Mouse (Mus musculus) central nervous system, embryonic 14 days (tissue): Measurements from ENCODE around the gene Gm48552. TPM values are rescaled to one million over a fixed set of nuclear protein-coding genes. Genes with fewer than 3 reads are reported as not detected.

ENCODE experiments used
- polyA plus RNA-seq: library from polyadenylated mRNA; depleted of rRNA; stranded (reverse); fragments of >200 nt; gene quantifications from 2 replicates; pipeline ENCODE4 v1.2.3, GENCODE M21; 2012; rRNA removed

Gene Gm48552
- 8.2 and 10.2 TPM in 2 replicates for polyA plus RNA-seq

GRCm38 (mm10) chr10:81388505-81389055 is at the start of gene Gm48552:
TSS of gene Gm48552 (plus strand) at chr10:81389005.

DNA sequence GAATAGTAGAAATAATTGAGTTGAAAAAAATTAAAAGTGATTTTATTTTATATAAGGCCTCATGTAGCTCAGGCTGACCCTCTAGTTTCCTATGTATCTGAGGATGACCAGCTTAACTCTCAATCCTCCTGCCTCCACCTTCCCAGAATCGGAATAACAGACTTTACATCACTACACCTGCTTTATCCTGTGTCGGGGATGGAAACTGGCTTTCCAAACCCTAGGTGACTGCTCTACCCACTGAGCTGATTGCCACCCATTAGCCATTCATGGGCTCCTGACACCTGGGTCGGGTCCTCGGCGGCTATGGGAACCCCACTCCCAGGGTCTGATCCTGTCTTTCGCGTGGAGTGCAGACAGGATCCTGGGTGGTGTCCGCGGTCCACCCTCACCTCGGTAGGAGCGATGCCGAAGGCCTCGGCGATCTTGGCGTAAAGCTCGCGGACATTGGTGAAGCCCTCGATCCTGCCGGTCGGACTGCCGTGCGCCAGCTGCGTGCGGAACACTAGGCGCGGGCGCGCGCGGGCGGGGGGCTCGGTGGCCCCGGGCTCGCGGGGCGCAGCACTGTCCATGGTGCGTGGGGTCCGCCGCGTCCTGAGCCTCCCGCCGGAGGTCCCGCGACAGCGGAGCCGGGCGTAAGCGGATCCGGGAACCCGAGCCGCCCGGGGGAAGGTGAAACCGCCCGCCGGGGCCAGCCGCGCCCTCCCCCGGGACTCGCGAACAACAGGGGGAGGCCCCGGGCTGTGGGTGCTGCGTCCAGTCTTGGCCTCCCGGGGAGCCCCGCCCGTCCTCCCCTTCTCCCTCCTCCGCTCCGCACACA is 45.9 kb upstream of the Gm48552 start, which contains the start of gene Gipc3:
TSS of gene Gipc3 (minus strand) at position 581 of the 820 bp plus-strand sequence.

GRCm38 (mm10) chr10:81350351-81351063 is 38.3 kb upstream of the Gm48552 start, which contains the start of gene Hmg20b:
TSS of gene Hmg20b (minus strand) at chr10:81350480.

GRCm38 (mm10) chr10:81356991-81357844 is 31.6 kb upstream of the Gm48552 start, which contains the start of gene Mfsd12:
TSS of gene Mfsd12 (plus strand) at chr10:81357491.

GRCm38 (mm10) chr10:81365672-81366476 is 22.9 kb upstream of the Gm48552 start, which contains the start of gene 4930404N11Rik:
TSS of gene 4930404N11Rik (minus strand) at chr10:81365816.

GRCm38 (mm10) chr10:81377793-81378552 is 10.8 kb upstream of the Gm48552 start, which contains the start of gene Fzr1:
TSS of gene Fzr1 (minus strand) at chr10:81378516.

DNA sequence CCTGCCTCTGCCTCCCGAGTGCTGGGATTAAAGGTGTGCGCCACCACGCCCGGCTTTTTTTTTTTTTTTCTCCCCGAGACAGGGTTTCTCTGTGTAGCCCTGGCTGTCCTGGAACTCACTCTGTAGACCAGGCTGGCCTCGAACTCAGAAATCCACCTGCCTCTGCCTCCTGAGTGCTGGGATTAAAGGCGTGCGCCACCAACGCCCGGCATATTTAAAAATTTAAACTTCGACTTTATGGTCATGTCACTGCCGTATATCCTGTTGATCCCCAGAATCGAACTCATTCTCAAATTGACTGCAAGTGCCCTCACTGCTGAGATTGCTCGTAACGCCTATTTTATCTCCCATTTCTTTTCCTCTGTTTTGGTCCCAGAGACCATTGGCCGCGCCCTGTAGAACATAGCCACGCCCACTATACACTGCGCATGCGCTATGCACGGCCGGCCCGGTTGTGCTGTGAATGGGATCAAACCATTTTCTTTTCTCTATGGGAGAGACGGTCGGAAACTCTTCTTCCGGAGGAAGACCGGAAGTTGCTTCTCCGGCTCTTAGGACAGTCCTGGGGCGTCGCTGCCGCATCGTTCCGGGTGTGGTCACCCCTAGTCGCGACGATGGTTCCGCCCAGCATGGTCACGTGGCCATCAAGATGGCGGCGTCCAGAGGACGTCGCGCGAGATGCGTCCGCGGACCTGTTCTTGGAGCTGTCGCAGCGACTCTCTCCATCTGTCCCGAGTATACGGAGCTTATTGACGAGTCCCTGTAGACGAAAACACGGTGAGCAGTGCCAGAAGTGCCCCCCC is 4.8 kb upstream of the Gm48552 start, which contains the start of the genes Dohh and Gm48551:
TSS of gene Dohh (plus strand) at position 627 of the 803 bp plus-strand sequence.
TSS of gene Gm48551 (plus strand) at position 665 of the 803 bp plus-strand sequence.

DNA sequence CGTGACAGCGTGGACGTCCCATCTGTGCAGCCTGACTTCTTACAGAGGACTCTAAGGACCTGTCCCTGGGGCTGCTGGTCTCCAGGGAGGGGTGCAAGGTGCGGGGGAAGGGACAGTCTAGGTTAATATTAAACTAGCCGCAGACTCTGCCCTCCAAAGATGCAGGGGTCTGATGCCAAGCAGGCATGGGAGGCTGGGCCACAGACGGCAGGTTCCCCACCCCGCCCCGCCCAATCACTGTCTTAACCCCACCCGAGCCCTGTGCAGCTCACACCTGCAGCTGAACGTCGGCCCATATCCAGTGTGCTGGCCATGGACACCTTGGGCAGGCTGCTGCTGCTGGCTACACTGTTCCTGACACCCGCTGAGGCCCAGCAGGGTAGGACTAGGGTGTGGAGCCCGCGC is 4.0 kb downstream of the Gm48552 start, which contains the start of gene Smim24:
TSS of gene Smim24 (plus strand) at position 271 of the 405 bp plus-strand sequence.

Other genes with a start within 250 kb of the Gm48552 start
- gene Pias4, start 221.1 kb upstream of the Gm48552 start, polyA plus RNA-seq = 41.9 and 42.9 TPM in 2 replicates
- gene Eef2, start 212.4 kb upstream of the Gm48552 start, polyA plus RNA-seq = 1,386 and 1,461 TPM in 2 replicates
- 78.9 and 87.7 TPM in 2 replicates for gene Dapk3, start 206.0 kb upstream of the Gm48552 start, polyA plus RNA-seq
- gene 4930442H23Rik, start 205.2 kb upstream of the Gm48552 start, polyA plus RNA-seq = not detected in 2 replicates
- 0.14 and 0.18 TPM in 2 replicates for gene Nmrk2, start 187.0 kb upstream of the Gm48552 start, polyA plus RNA-seq
- 103 and 115 TPM in 2 replicates for gene Atcay, start 158.2 kb upstream of the Gm48552 start, polyA plus RNA-seq
- 56.2 and 61.9 TPM in 2 replicates for gene Zfr2, start 155.8 kb upstream of the Gm48552 start, polyA plus RNA-seq
- gene Matk, start 136.1 kb upstream of the Gm48552 start, polyA plus RNA-seq = 27.4 and 30.6 TPM in 2 replicates
- 88.3 and 93.2 TPM in 2 replicates for gene Mrpl54, start 122.1 kb upstream of the Gm48552 start, polyA plus RNA-seq
- gene Apba3, start 122.0 kb upstream of the Gm48552 start, polyA plus RNA-seq = 42.9 and 51.3 TPM in 2 replicates
- 4.5 and 4.8 TPM in 2 replicates for gene Tjp3, start 97.4 kb upstream of the Gm48552 start, polyA plus RNA-seq
- 190 and 197 TPM in 2 replicates for gene Pip5k1c, start 96.0 kb upstream of the Gm48552 start, polyA plus RNA-seq
- gene Cactin, start 67.9 kb upstream of the Gm48552 start, polyA plus RNA-seq = 43.9 and 45.0 TPM in 2 replicates
- gene Tbxa2r, start 60.3 kb upstream of the Gm48552 start, polyA plus RNA-seq = 3.5 and 4.3 TPM in 2 replicates
- 0.04 and 0.13 TPM in 2 replicates for gene Gipc3, start 45.7 kb upstream of the Gm48552 start, polyA plus RNA-seq
- 68.8 and 75.6 TPM in 2 replicates for gene Hmg20b, start 38.5 kb upstream of the Gm48552 start, polyA plus RNA-seq
- gene Mfsd12, start 31.5 kb upstream of the Gm48552 start, polyA plus RNA-seq = 10.2 and 11.7 TPM in 2 replicates
- gene 4930404N11Rik, start 23.2 kb upstream of the Gm48552 start, polyA plus RNA-seq = 0.14 and 0.44 TPM in 2 replicates
- 130 and 138 TPM in 2 replicates for gene Fzr1, start 10.5 kb upstream of the Gm48552 start, polyA plus RNA-seq
- 65.9 and 67.3 TPM in 2 replicates for gene Dohh, start 4.6 kb upstream of the Gm48552 start, polyA plus RNA-seq
- gene Gm48551, start 4.5 kb upstream of the Gm48552 start, polyA plus RNA-seq = 6.7 and 7.1 TPM in 2 replicates
- 3.1 and 3.9 TPM in 2 replicates for gene Smim24, start 4.0 kb downstream of the Gm48552 start, polyA plus RNA-seq
- gene Nfic, start 66.6 kb downstream of the Gm48552 start, polyA plus RNA-seq = 11.0 and 17.7 TPM in 2 replicates
- gene Celf5, start 93.7 kb downstream of the Gm48552 start, polyA plus RNA-seq = 286 and 299 TPM in 2 replicates
- gene Ncln, start 107.4 kb downstream of the Gm48552 start, polyA plus RNA-seq = 145 and 155 TPM in 2 replicates
- gene S1pr4, start 111.1 kb downstream of the Gm48552 start, polyA plus RNA-seq = 0.34 and 0.43 TPM in 2 replicates
- 0.84 and 1.1 TPM in 2 replicates for gene Gna15, start 135.2 kb downstream of the Gm48552 start, polyA plus RNA-seq
- 94.4 and 98.2 TPM in 2 replicates for gene Gna11, start 156.2 kb downstream of the Gm48552 start, polyA plus RNA-seq
- 534 and 542 TPM in 2 replicates for gene Aes, start 170.5 kb downstream of the Gm48552 start, polyA plus RNA-seq
- gene Tle2, start 185.6 kb downstream of the Gm48552 start, polyA plus RNA-seq = 102 and 134 TPM in 2 replicates
- 5.5 and 10.4 TPM in 2 replicates for gene Tle6, start 212.1 kb downstream of the Gm48552 start, polyA plus RNA-seq
- 5.9 and 7.4 TPM in 2 replicates for gene BC025920, start 217.3 kb downstream of the Gm48552 start, polyA plus RNA-seq
- 76.7 and 79.5 TPM in 2 replicates for gene Sirt6, start 238.8 kb downstream of the Gm48552 start, polyA plus RNA-seq
- 70.6 and 82.1 TPM in 2 replicates for gene Ankrd24, start 239.5 kb downstream of the Gm48552 start, polyA plus RNA-seq